Comparison of ENCODE assay signal across 8 mouse cellular contexts in the genomic region with DNA sequence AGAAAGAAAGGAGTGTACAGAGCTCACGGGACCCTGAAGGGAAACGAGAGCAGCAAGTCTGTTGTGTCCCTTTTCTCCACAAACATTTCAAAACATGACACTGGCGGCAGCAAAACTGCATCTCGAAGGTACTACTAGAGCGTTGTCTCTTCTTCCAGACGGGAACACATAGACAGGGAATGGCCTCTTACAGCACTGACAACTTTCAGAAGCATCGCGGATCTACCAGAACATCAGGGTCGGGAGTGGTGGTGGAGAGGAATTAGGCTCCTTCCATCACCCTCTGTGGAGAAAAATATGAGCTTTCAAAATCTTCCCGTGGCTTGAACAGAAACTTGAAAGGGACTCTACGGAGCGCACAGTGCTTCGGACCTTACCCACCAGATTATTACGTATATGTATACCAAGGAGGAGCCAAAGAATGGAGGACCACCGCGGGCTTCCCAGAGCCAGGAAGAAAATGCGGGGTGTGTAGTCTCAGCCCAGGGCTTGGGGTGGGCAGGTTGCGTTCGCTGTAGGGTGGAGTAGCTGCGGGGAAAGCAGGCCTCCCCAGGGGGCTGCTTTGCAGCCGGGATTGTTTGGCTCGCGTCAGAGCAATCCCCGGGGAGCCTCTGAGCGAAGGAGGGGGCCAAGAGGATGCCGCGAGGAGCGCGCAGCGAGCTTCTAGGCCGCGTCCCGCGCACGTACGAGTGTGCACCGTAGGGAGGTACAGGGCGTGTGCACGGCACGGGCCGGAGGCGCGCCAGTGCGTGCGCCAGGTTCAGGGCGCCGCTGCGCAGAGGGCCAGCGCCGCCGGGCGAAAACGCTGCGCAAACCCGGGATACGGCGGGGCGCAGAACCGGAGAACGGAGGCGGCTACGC. TPM values are rescaled to one million over a fixed set of nuclear protein-coding genes. Genes with fewer than 3 reads are reported as not detected.
DNase-seq lines count a peak whose midpoint lies in the region; ATAC-seq and TF ChIP-seq lines count a peak whose summit lies in the region.

Gene Tnrc6c, plus strand, starts transcription at position 799 of the 861 bp plus-strand sequence.

- peak within 1 kb of the TSS; percentile 87 for H3K4me2 ChIP-seq in embryonic facial prominence, embryonic 15.5 days (replicated peaks)
- peak within 1 kb of the TSS; percentile 86 for H3K4me2 ChIP-seq in kidney, postnatal 0 days (ENCODE audit: low read length)
- peak within 1 kb of the TSS; percentile 94 for H3K4me2 ChIP-seq in myocyte (ENCODE audit: low read depth)
- H3K4me2 ChIP-seq in stomach, postnatal 0 days (replicated peaks; ENCODE audit: low read depth): peak within 1 kb of the TSS; percentile 86

- no peak for TF ChIP-seq EP300 in stomach, postnatal 0 days (optimal IDR thresholded peaks at IDR 0.05)

- DNase-seq in urinary bladder, postnatal 14 days (ENCODE audit: low spot score): peak; percentile 70
- DNase-seq in urinary bladder, postnatal 10 days (ENCODE audit: low spot score): no peak
- peak; percentile 73 for DNase-seq in heart, adult 8-10 months (ENCODE audit: low spot score)
- DNase-seq in kidney, postnatal 0 days (ENCODE audit: low spot score): peak; percentile 72
- no peak for DNase-seq in liver, adult 2 months (ENCODE audit: extremely low read depth, low read depth, low spot score)
- DNase-seq in stomach, postnatal 0 days (ENCODE audit: low spot score): peak; percentile 75

- H3K27me3 ChIP-seq in embryonic facial prominence, embryonic 15.5 days: peaks cover 2% of the 10 kb centered on the region; the same call in 1 of the 2 replicates
- H3K27me3 ChIP-seq in kidney, postnatal 0 days (ENCODE audit: insufficient read depth, low read length): no peaks in the 10 kb centered on the region
- H3K27me3 ChIP-seq in liver, adult 2 months (ENCODE audit: control insufficient read depth, insufficient read depth, low read length): no peaks in the 10 kb centered on the region
- peaks cover 4% of the 10 kb centered on the region for H3K27me3 ChIP-seq in myocyte (ENCODE audit: control insufficient read depth, insufficient read depth, insufficient read length)
- no peaks in the 10 kb centered on the region for H3K27me3 ChIP-seq in stomach, postnatal 0 days (ENCODE audit: control insufficient read depth, insufficient read depth, low read length)

- H3K36me3 ChIP-seq in embryonic facial prominence, embryonic 15.5 days: no peaks in the 10 kb centered on the region
- no peaks in the 10 kb centered on the region for H3K36me3 ChIP-seq in kidney, postnatal 0 days (ENCODE audit: insufficient read depth, low read length)
- H3K36me3 ChIP-seq in liver, adult 2 months (ENCODE audit: control insufficient read depth, insufficient read depth, low read length): no peaks in the 10 kb centered on the region
- no peaks in the 10 kb centered on the region for H3K36me3 ChIP-seq in myocyte (ENCODE audit: control insufficient read depth, insufficient read depth)
- no peaks in the 10 kb centered on the region for H3K36me3 ChIP-seq in stomach, postnatal 0 days (ENCODE audit: control insufficient read depth, insufficient read depth, low read length)

- peak within 1 kb of the TSS; percentile 95 for H3ac ChIP-seq in myocyte (ENCODE audit: control insufficient read depth, insufficient read length)

- peaks cover 30% of the 10 kb centered on the region for H3K4me1 ChIP-seq in embryonic facial prominence, embryonic 15.5 days
- peaks cover 7% of the 10 kb centered on the region for H3K4me1 ChIP-seq in kidney, postnatal 0 days (replicated peaks; ENCODE audit: insufficient read depth, low read length)
- peaks cover 16% of the 10 kb centered on the region for H3K4me1 ChIP-seq in liver, adult 2 months (ENCODE audit: control insufficient read depth, insufficient read depth, low read length)
- no peaks in the 10 kb centered on the region; the same call in 1 of the 2 replicates for H3K4me1 ChIP-seq in stomach, postnatal 0 days (replicated peaks; ENCODE audit: control insufficient read depth, insufficient read depth)

- peaks cover 14% of the 10 kb centered on the region; the same call in 1 of the 2 replicates for H3K79me2 ChIP-seq in liver, adult 2 months (ENCODE audit: control insufficient read depth, insufficient read depth, low read length)
- peaks cover 34% of the 10 kb centered on the region for H3K79me2 ChIP-seq in myocyte (ENCODE audit: control insufficient read depth, insufficient read depth)

- H3K9me3 ChIP-seq in embryonic facial prominence, embryonic 15.5 days (replicated peaks): no peaks in the 10 kb centered on the region
- no peaks in the 10 kb centered on the region for H3K9me3 ChIP-seq in kidney, postnatal 0 days (replicated peaks; ENCODE audit: low read length)
- no peaks in the 10 kb centered on the region for H3K9me3 ChIP-seq in stomach, postnatal 0 days (ENCODE audit: control insufficient read depth, low read length)

- peak within 1 kb of the TSS; percentile 99 for H3K27ac ChIP-seq in embryonic facial prominence, embryonic 15.5 days (replicated peaks)
- peak within 1 kb of the TSS; percentile 95 for H3K27ac ChIP-seq in kidney, postnatal 0 days
- peak within 1 kb of the TSS; percentile 68 for H3K27ac ChIP-seq in liver, adult 2 months (replicated peaks; ENCODE audit: insufficient read depth, low read depth, low read length)
- peak within 1 kb of the TSS; percentile 97 for H3K27ac ChIP-seq in stomach, postnatal 0 days (replicated peaks)

- TF ChIP-seq CTCF in kidney, postnatal 0 days (IDR thresholded peaks at IDR 0.05; ENCODE audit: low read depth): no peak
- TF ChIP-seq CTCF in liver, adult 2 months (IDR thresholded peaks at IDR 0.05; ENCODE audit: low read depth, low read length): no peak
- peak; percentile 32; the same call in 1 of the 2 replicates for TF ChIP-seq CTCF in stomach, postnatal 0 days (IDR thresholded peaks at IDR 0.05; ENCODE audit: low read depth)

- H3K9ac ChIP-seq in embryonic facial prominence, embryonic 15.5 days: peak within 1 kb of the TSS; percentile 88
- peak within 1 kb of the TSS; percentile 98 for H3K9ac ChIP-seq in kidney, postnatal 0 days (ENCODE audit: low read depth, low read length)
- H3K9ac ChIP-seq in liver, adult 2 months (ENCODE audit: low read depth, low read length): peak within 1 kb of the TSS; percentile 98
- H3K9ac ChIP-seq in stomach, postnatal 0 days (ENCODE audit: low read length): peak within 1 kb of the TSS; percentile 96

- TF ChIP-seq POLR2A in liver, adult 2 months (IDR thresholded peaks at IDR 0.05; ENCODE audit: extremely low read depth, insufficient read depth, low read length): no peak
- no peak for TF ChIP-seq POLR2A in myocyte (IDR thresholded peaks at IDR 0.05; ENCODE audit: insufficient read length, low read depth)

- peak; percentile 91 for ATAC-seq in embryonic facial prominence, embryonic 15.5 days (ENCODE audit: insufficient number of reproducible peaks, low FRiP score, low TSS enrichment, low read depth)
- peak; percentile 84 for ATAC-seq in kidney, postnatal 0 days (replicated peaks; ENCODE audit: low FRiP score, low read depth)
- ATAC-seq in stomach, postnatal 0 days (ENCODE audit: low FRiP score, low TSS enrichment): peak; percentile 87

- H3K4me3 ChIP-seq in embryonic facial prominence, embryonic 15.5 days (replicated peaks): peak within 1 kb of the TSS; percentile 84
- peak within 1 kb of the TSS; percentile 93 for H3K4me3 ChIP-seq in kidney, postnatal 0 days (replicated peaks; ENCODE audit: low read depth, low read length)
- H3K4me3 ChIP-seq in liver, adult 2 months (ENCODE audit: insufficient read depth, low read depth, low read length): peak within 1 kb of the TSS; percentile 86
- peak within 1 kb of the TSS; percentile 74 for H3K4me3 ChIP-seq in myocyte
- H3K4me3 ChIP-seq in stomach, postnatal 0 days (ENCODE audit: low read depth, low read length): peak within 1 kb of the TSS; percentile 85

- WGBS in embryonic facial prominence, embryonic 15.5 days: under 1% methylated on average over 62 of the region's 62 CpGs
- under 1% methylated on average over 62 of the region's 62 CpGs for WGBS in kidney, postnatal 0 days
- 1% methylated on average over 60 of the region's 62 CpGs for WGBS in liver, adult 2 months
- WGBS in stomach, postnatal 0 days: under 1% methylated on average over 62 of the region's 62 CpGs

TF ChIP-seq in myocyte, 11 proteins besides CTCF, POLR2A, EP300 and RAD21:
- TF ChIP-seq MAX (IDR thresholded peaks at IDR 0.05; ENCODE audit: low read depth) (no peak), MYOG (IDR thresholded peaks at IDR 0.05; ENCODE audit: control insufficient read depth in 1 of 3, insufficient read depth in 1 of 3, insufficient read length in 2 of 3, low read depth in 2 of 3) (no peak), TCF3 (IDR thresholded peaks at IDR 0.05; ENCODE audit: insufficient read length, low read depth) (no peak), POLR2AphosphoS2 (IDR thresholded peaks at IDR 0.05; ENCODE audit: insufficient read length, low read depth) (no peak), SRF (IDR thresholded peaks at IDR 0.05; ENCODE audit: control insufficient read depth, insufficient read length, low read depth) (no peak), REST (IDR thresholded peaks at IDR 0.05; ENCODE audit: insufficient read depth, insufficient read length) (no peak), USF1 (IDR thresholded peaks at IDR 0.05; ENCODE audit: low read depth) (no peak), MYOD1 (IDR thresholded peaks at IDR 0.05; ENCODE audit: control insufficient read depth in 1 of 3, insufficient read length in 2 of 3, low read depth in 2 of 3) (no peak), E2F4 (IDR thresholded peaks at IDR 0.05; ENCODE audit: insufficient read depth) (no peak), CEBPB (IDR thresholded peaks at IDR 0.05; ENCODE audit: insufficient read depth, poor library complexity, severe bottlenecking) (no peak), TCF12 (IDR thresholded peaks at IDR 0.05; ENCODE audit: insufficient read depth, poor library complexity, severe bottlenecking) (no peak)

RNA-seq across cellular contexts. Expression of gene Tnrc6c, which starts in this region (rescaled TPM):
- 17.1 and 17.3 TPM in 2 replicates for polyA plus RNA-seq in embryonic facial prominence, embryonic 15.5 days (2015; fragmentation: Nextera tagmentation; extraction: Ambion mirVana)
- total RNA-seq in heart, adult 8-10 months (2022): 10 to 100 TPM; 27.0 to 32.1 (median 29.7) TPM
- 8.7 and 8.8 TPM in 2 replicates for polyA plus RNA-seq in kidney, postnatal 0 days (2015; fragmentation: Nextera tagmentation; extraction: Ambion mirVana)
- 6.3 and 8.3 TPM in 2 replicates for total RNA-seq in liver, adult 2 months (2014; rRNA removed)
- 4.1 and 5.7 TPM in 2 replicates for polyA plus RNA-seq in liver, adult 2 months (2012; rRNA removed)
- polyA plus RNA-seq in myocyte (2012; fragmentation: generic; extraction: Trizol): 7.4 TPM
- 6.0 and 6.1 TPM in 2 replicates for polyA plus RNA-seq in stomach, postnatal 0 days (2015; fragmentation: Nextera tagmentation; extraction: Ambion mirVana)

Comparison
In these comparisons a context has a peak if more than half of its experiments do, and no peak if none do; other contexts are left out.
1. DNase-seq: peak in urinary bladder, postnatal 14 days (single experiment), heart, adult 8-10 months (single experiment), kidney, postnatal 0 days (single experiment) and stomach, postnatal 0 days (single experiment); none in urinary bladder, postnatal 10 days (single experiment) and liver, adult 2 months (single experiment).
2. Peak in every context shown above with its lines, with median percentiles within 50 percentile points of each other: ATAC-seq, H3K27ac ChIP-seq, H3K4me2 ChIP-seq, H3K4me3 ChIP-seq and H3K9ac ChIP-seq.